Mouse (Mus musculus): ENCODE measurements at regions not wholly inside any gene's neighbourhood (a gene's known extent, or its start where the extent isn't known, plus 50 kb on each side); places are given as distances from the start of the nearest gene placed in this dataset.

DNA sequence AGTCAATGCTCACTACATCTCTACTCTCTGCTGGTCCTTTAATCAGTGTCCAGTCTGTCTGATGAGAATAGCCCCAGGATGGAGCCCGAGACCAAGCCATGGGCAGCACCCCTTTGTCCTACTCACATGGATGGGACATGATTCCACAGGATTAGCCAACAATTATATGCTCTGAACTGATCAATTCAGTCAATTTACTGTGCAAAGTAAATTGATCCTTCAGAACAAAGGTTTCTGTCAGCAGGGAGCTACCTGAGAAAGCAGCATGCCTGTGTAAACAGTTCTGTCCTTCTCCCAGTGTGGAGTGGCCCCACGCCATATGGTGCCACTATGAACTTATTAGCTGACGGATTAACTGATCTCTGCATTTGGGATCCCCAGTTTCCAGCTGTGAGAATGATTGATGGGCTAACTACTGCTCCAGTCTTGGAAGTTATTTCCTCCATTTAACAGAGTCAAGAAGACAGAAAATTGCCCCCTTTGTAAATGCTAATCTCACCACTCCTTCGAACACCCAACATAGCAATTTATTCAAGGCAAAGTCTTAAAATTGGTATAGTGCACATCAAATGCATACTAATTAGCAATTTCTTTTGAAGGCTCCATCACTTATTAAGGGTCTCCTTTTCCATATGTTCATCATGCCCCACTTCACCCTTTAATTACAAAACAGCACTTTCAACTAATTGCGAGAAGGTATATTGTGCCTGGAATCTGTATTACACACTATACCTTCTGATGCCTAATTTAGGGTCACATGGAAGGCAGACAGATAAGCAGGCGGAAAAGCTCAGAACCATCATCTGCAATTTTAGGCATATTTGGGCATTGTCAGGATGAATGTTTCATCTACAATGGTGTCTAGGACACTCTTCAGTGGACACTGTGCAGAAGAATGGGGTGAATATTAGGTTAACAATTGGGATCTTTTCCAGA is 417.3 kb downstream of the Tmem161b start:
- ATAC-seq (replicated peaks; ENCODE audit: low read depth, poor library complexity, severe bottlenecking): no peak

DNA sequence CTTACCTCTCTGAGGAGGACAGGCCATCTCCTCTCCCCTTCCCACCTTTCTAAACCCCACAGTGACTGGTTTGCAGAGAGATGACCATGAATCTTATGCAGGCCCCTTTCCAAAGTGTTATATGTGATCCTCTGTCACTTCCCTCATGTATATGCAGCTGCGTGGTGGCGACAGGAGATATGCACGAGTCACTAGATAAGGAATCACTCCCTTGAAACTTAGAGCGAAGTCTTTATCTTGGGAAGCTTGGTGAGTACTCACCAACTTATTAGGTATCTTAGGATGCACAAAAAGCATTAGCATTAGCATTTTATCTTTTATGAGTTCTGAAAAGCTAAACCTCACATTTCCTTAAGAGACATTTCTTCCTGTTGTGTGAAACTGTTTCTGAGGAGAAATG is 421.9 kb downstream of the Tmem161b start:
- ATAC-seq (replicated peaks; ENCODE audit: low read depth, poor library complexity, severe bottlenecking): no peak

DNA sequence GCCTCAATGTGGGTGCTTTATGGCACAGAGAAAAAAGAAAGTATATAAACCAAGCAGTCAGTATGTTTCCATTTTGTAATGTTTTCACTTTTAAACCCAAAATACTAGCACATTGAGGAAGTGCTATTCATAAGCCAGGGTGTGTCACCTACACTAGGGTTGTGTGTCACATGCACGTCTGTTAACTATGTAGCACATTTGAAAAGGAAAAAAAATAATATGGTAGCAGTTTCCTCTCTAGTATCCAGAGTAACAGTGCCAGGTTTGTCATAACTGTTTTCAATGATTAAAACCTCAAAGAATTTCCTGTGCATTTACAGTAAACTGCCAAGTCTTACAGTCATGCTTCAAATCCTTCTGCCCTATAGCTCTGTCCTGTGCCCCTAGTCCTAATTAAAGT is 424.8 kb downstream of the Tmem161b start:
- peak; percentile 71 for ATAC-seq (replicated peaks; ENCODE audit: low read depth, poor library complexity, severe bottlenecking)

DNA sequence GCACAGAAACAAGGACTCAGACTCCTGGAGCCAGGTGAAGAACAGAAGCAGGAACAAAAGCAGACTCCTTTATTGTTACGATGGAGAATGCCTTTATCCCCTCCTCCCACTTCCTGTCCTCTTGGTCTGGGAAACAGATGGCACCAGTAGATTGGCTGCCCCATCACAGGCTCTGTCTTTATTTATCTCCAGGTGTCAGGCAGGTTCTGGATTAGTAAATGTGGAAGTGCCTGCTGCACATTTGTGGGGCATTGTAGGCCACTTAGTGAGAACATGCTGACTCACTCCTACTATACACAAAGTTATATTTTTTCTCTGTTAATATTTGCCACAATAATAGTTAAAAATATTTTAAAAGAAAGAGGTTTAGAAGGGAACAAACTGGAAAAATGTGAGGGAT is 426.0 kb downstream of the Tmem161b start:
- peak; percentile 94 for ATAC-seq (replicated peaks; ENCODE audit: low read depth, poor library complexity, severe bottlenecking)

DNA sequence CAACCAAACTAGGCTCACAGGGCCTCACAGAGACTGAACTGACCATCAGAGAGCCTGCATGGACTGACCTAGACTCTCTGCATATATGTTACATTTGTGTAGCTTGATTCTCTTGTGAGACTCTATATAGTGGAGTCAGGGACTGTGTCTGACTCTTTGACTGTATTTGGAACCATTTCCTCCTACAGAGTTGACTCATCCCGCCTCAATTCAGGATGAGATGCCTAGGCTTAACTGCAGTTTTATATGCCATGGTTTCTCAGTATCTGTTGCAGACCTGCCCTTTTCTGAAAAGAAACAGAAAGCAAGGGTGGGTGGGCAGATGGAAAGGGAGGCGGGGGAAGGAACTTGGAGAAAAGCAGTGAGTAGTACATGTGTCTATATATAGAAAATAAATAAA is 441.9 kb downstream of the Tmem161b start:
- no peak for ATAC-seq (replicated peaks; ENCODE audit: low read depth, poor library complexity, severe bottlenecking)

DNA sequence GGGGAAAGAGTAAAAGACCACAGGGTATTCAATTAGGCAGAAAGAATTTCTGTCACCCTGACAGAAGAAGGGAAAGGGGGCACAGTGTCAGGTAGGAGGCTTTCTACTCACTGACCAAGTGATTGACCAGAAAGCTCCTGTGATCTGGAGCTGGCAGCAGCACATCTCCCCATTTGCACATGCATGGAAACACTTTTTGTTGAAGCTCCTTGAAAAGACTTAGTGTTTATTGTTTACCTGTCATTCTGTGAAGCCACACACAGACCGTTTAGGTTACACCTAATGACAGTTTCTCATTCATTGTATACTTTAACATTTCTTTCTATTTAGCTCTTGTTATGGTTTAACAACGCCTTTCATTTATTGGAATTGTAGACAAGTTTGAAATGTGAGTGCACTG is 458.9 kb downstream of the Tmem161b start:
- no peak for ATAC-seq (replicated peaks; ENCODE audit: low read depth, poor library complexity, severe bottlenecking)

DNA sequence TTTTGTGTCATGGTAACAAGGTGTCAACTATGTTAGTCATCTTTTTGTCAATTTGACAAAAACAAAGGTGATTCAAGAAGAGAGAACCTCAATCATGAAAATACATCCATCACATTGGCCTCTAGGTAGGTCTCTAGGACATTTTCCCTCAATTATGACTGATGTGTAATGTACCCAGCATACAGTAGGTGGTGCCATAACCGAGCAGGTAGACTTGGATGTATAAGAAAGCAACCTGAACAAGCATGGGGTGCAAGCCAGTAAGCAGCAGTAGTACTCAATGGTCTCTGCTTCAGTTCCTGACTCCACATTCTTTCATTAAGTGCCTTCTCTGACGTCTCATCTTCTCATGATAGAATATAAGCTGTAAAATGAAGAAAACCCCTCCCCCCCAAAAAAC is 463.8 kb downstream of the Tmem161b start:
- no peak for ATAC-seq (replicated peaks; ENCODE audit: low read depth, poor library complexity, severe bottlenecking)

DNA sequence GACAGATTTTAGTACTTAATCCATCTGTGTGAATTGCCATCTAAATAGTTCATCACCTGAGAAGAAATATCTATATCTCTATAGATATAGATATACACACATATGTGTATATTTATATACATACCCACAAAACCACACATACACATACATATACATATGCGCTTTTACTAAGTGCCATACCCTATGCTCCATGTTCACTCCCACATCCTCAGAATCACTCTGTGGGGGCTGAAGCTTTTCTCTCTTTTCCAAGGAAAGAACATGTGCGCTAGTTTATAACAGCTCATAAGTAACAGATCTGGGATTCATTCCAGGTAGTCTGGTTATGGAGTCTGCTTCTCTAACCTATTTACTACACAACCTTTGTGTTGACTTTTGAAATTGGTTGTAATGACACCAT is 471.4 kb downstream of the Tmem161b start:
- no peak for ATAC-seq (replicated peaks; ENCODE audit: low read depth, poor library complexity, severe bottlenecking)

DNA sequence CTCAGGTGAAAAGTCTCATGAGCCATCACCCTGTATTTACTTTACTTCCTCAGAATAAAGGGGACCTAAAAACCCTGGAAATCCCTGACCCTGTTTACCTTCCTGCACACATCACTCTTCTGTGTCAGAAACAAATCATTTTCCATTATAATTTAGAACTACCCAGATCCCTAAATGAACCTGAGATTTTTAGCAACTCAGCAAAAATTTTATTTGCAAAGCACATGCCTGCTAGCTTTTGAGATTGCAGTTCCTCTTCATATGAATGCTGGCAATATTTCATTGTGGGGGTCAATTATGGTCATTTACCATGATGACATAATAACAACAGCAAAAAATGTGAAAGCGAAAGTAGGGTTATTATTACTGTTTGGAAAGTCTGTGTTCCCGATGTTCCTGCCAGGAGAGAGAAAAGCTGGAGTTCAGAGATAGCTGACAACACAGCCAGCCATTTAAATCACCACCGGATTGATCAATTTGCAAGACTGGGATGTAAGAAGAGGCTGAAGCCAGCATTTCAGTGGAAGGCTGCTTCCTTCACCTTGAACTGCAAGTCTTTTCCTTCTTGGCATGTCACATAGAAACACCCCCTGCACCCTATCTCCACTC is 476.5 kb downstream of the Tmem161b start:
- ATAC-seq (replicated peaks; ENCODE audit: low read depth, poor library complexity, severe bottlenecking): no peak

DNA sequence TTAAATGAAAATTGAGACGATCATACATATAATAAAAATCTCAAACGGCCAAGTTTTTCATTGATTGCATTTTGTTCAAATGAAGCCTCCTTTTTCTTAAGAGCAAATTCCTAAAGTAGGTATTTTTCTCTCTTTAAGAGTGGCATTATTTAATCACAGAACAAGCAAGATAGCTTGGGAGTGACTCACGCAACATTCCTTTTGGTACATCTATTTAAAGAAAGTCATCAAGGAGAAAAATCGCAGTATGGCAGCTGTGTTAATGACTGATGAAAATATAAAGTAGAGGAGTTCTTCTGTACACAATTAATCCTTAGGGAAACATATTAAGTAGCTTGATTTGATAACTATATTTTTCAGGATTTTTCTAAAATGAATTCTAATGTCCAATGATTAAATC is 448.0 kb upstream of the Ccnh start:
- ATAC-seq (replicated peaks; ENCODE audit: low read depth, poor library complexity, severe bottlenecking): no peak

DNA sequence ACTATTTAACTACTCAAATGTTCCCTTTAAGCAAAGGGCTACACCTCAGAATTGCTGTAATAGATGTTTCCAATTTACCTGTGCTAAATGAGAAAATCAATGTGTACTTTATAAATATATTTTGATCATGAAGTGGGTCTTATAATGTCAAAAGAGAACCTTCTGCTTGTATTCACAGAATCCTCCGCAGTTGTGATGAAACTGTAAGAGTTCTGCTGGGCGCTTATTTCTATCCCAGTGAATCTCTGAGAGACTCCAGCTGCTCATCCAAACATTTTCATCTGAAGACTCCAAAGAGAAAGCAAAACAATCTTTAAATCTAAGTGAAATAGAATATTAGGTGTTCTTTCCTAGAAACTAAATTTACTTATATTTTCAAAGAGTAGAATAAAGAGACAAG is 440.9 kb upstream of the Ccnh start:
- no peak for ATAC-seq (replicated peaks; ENCODE audit: low read depth, poor library complexity, severe bottlenecking)

DNA sequence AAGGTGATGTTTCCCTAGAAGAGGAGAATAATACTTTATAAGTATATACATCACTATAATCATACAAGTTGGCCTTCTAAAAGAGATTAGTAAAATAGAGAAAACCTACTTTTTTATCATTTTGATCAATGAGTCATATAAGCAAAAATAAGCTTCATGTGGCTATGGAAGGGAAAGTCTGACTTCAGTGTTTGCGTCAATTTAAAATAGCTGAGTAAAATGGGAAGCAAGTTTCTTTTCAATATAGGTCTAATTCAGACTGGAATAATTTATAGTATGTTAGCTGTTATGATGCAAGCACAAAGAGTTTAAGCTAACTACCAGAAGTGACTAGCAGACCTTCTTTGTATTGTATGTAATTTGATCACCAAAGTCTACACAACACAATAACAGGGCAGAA is 440.0 kb upstream of the Ccnh start:
- no peak for ATAC-seq (replicated peaks; ENCODE audit: low read depth, poor library complexity, severe bottlenecking)

DNA sequence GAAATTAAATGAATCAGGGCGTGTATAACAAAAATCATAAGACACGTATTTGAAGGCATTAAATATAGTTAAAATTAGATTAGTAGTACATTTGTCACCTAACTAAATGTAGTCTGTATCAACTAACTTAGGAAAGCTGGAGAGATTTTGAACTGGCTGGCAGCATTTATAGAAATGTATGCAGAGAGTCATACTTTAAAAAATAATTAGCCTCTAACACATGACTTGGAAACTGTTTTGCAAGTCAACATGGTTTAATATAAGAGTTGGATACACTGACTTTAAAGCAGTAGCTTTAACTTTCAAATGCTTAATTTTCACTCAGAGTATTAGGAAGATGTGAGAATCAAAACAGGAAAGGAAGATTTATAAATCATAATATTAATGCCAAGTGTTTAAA is 439.1 kb upstream of the Ccnh start:
- no peak for ATAC-seq (replicated peaks; ENCODE audit: low read depth, poor library complexity, severe bottlenecking)

DNA sequence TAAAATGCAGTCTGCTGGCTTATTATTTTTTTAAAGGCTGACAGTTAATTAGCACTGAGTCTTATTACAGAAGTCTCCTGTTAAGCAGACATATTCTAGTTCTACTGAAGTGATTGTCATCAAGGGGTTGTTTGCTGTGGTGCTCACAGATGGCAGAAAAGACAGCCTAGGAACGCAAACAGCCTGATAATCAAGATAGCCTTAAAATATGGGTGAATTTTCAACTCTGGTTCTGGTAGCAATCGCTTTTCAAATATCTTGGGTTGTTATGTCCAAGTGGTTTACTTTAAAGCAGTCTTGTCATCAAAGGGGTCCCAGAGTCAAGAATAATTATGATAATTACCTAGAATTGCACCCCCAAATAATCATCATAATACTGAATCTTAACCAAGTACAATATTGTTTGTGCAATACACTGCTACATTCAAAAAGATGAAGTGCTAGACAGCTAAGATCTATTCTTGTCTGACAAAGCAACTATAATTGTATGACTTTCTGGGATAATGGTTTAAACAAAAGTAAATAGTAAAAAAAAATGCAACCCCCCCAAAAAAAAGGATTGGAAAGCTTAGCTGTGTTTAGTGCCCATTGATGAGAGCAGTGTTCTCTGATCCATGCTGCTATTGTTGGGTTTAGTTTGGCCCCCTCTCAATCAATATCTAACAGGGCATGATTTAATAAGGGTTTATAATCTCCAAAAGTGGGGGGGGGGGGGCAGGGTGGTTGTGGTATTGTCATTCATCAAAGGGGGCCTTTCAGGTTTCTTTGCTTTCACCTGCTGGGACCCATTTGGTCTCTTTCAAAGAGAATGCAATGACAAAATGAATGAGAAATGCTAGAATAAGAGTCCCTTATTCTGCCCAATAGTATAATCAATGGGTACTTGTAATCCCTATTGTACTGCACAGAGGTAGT is 437.4 kb upstream of the Ccnh start:
- no peak for ATAC-seq (replicated peaks; ENCODE audit: low read depth, poor library complexity, severe bottlenecking)

DNA sequence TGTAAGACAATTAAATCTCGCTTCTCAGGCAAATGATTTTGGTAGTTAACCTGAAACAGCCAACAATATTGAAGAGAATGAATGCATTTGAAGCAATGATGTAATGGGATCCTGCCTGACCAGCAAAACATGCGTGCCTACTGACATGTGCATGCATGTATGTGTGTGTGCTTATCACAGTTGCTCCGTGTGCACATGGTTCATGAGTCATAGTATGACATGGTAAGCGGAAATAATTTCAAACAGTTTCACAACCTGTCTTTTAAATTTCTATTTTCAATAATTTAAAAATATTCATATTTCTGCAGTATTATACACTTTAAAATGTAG is 436.8 kb upstream of the Ccnh start:
- no peak for ATAC-seq (replicated peaks; ENCODE audit: low read depth, poor library complexity, severe bottlenecking)

DNA sequence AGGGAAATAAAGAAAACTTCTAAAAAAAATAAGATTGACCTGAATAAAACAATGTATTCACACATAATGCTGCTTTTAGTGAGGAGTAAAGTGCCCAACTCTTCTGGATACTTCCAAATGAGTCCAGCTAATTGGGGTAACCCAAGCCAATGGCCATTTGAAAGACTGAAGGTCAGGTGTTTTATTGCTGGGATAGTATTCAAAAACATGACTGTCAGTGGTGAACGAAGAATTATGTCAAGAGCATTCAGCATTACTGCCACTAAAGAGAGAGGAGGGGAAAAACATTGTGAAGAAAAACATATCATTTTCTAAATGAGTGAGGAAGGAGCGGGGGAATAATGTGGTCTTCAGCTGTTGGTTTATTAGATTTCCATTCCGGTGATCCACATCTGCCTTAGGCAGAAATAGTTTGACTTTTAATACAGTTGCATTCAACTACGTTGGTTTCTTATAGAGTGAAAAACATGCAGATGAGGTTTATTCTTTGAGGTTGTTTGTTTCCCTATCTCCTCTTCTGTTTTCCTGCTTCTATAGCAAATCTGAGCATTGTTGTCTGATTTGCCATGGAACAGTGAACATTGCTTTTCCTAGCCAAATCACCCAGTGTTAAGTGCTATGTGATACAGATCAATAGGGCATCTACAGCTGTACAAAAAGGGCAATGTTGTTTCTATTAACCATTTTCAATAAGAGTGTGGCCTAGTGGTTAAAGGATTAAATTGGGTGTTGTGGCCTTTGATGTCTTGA is 435.3 kb upstream of the Ccnh start:
- no peak for ATAC-seq (replicated peaks; ENCODE audit: low read depth, poor library complexity, severe bottlenecking)

DNA sequence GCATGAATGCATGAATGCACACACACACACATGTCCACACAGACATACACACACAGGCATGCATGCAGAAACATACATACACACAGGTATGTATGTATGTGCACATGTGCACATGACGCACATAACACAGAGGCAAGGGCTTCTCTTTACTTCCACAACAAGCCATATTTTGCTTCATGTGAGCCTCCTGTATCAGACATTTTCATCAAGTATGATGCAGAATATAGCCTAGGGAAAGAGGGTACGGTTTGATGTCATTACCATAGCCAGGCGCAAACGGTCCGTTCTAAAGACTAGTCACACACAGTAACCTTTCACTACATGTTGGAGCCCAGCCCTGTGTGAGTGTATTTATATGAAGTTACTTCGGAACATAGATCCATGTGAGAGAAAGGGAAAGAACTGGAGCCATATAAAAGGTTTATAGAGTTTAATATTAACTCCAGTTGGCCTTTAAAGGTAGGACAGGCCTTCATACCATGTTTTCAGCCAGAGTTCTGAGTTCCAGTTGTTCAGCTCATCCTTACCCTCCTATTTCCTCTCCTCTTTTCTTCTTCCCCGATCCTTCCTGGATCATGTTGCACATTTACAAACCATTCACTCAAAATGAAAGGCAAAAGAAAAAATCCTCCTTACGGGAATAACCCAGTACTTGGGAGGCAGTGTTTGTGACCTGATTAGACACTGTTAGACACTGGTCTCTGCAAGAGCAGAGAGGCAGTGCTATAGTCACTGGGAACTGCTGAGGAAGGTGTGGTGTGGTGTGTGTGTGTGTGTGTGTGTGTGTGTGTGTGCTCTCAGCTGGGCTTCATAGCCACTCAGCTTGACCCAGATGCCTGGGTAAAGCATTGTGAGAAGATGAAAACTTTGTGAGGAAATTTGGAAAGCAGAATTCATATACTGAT is 434.1 kb upstream of the Ccnh start:
- no peak for ATAC-seq (replicated peaks; ENCODE audit: low read depth, poor library complexity, severe bottlenecking)

DNA sequence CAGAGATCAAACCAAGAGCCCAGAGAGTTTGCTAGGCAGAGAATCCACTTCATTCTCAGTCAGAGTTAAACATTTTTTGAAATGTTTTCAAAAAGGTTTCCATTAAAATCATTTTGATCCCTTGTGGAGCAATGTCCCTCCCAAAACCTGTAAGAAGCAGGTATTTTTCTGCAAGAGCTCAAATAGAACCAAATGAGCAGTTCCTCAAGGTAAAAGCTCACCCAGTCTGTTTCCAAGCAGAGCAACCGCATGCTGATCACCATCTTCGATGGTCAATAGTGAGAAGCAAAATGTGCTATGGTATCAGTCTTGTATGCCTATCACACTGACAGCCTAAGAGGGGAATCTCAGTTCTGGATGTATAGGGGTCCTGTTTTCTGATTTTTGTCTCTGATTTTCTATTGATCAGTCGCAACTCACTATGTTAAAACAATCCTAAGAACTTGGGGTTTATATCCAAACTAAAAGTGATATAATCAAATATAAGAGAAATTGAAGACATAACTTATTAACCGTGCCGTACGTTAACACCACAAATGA is 432.3 kb upstream of the Ccnh start:
- ATAC-seq (replicated peaks; ENCODE audit: low read depth, poor library complexity, severe bottlenecking): no peak
